Mouse (Mus musculus) hematopoietic stem cell, adult 5-6 weeks (primary cell): ENCODE data around the gene Lpcat2. TPM values are rescaled to one million over a fixed set of nuclear protein-coding genes. Genes with fewer than 3 reads are reported as not detected.
A peak's percentile ranks its signal among the peaks of the same experiment; 100 is the strongest.

Experiments
- ATAC-seq, 2 experiments: fragments of 125-278 bp in 1 of 2; replicated peaks in 1 of 2; 2 replicates each; pipeline ENCODE4 v1.8.0; 2016 to 2017; ENCODE audit warnings: inconsistent platforms in 2 of 2, mild to moderate bottlenecking in 2 of 2, moderate number of reproducible peaks in 2 of 2, low read depth in 1 of 2, moderate TSS enrichment in 1 of 2; ENCODE audit not compliant: low FRiP score in 2 of 2, poor library complexity in 2 of 2, severe bottlenecking in 2 of 2, insufficient read depth in 1 of 2, low TSS enrichment in 1 of 2
- total RNA-seq: library from RNA; stranded (forward); fragments of 172-1452, 232-1000 nt; gene quantifications from 2 replicates; pipeline ENCODE4 v1.2.3, GENCODE M21; 2017

The Lpcat2 gene
- total RNA-seq, 1 experiment from 2014 or later, result 13.5 TPM

- no peak for ATAC-seq
These were observed 40.9 kb downstream of the Lpcat2 start for GRCm38 (mm10) chr8:92896056-92896455.

- no peak for ATAC-seq
These were observed 41.5 kb downstream of the Lpcat2 start for GRCm38 (mm10) chr8:92896611-92897010.

GRCm38 (mm10) chr8:92897794-92898193 is 42.7 kb downstream of the Lpcat2 start:
- ATAC-seq, result peak; percentile 52 to 57

GRCm38 (mm10) chr8:92899590-92899989 is 44.5 kb downstream of the Lpcat2 start:
- no peak for ATAC-seq

GRCm38 (mm10) chr8:92901107-92901506 is 46.0 kb downstream of the Lpcat2 start, which contains the start of gene Capns2:
Gene Capns2, plus strand, starts transcription at chr8:92901407.
- no peak for ATAC-seq

GRCm38 (mm10) chr8:92902981-92903380 is 47.8 kb downstream of the Lpcat2 start:
- no peak for ATAC-seq

- ATAC-seq, result no peak
These were observed 48.5 kb downstream of the Lpcat2 start for GRCm38 (mm10) chr8:92903488-92904135.

- ATAC-seq, result no peak
These were observed 51.4 kb downstream of the Lpcat2 start for GRCm38 (mm10) chr8:92906553-92906952.

GRCm38 (mm10) chr8:92908448-92908847 is 53.3 kb downstream of the Lpcat2 start:
- ATAC-seq, result no peak

GRCm38 (mm10) chr8:92911477-92911876 is 56.3 kb downstream of the Lpcat2 start:
- ATAC-seq, result no peak; a peak in 1 of 4 replicates

GRCm38 (mm10) chr8:92913396-92913795 is 58.3 kb downstream of the Lpcat2 start:
- no peak for ATAC-seq

- peak in 1 of 2 experiments; percentile 48; a peak in 2 of 4 replicates for ATAC-seq
These were observed 60.9 kb downstream of the Lpcat2 start for GRCm38 (mm10) chr8:92916082-92916481.

GRCm38 (mm10) chr8:92921768-92922167 is 66.6 kb downstream of the Lpcat2 start:
- ATAC-seq, result no peak

- ATAC-seq, result no peak
These were observed 73.8 kb downstream of the Lpcat2 start for GRCm38 (mm10) chr8:92928986-92929385.

GRCm38 (mm10) chr8:92938056-92938455 is 82.9 kb downstream of the Lpcat2 start:
- ATAC-seq, result no peak

GRCm38 (mm10) chr8:92949071-92949470 is 93.9 kb downstream of the Lpcat2 start:
- peak; percentile 88 to 93 for ATAC-seq

GRCm38 (mm10) chr8:92950639-92951371 is 95.7 kb downstream of the Lpcat2 start:
- ATAC-seq, result no peak

GRCm38 (mm10) chr8:92954044-92954443 is 98.9 kb downstream of the Lpcat2 start:
- ATAC-seq, result no peak; a peak in 1 of 4 replicates

- ATAC-seq, result no peak
These were observed 104.6 kb downstream of the Lpcat2 start, which contains the start of gene Slc6a2 for GRCm38 (mm10) chr8:92959779-92960178. Gene Slc6a2, plus strand, starts transcription at chr8:92960079.
